Mouse (Mus musculus) intestine, embryonic 14.5 days (tissue): ENCODE results near the gene Sh3tc1. TPM values are rescaled to one million over a fixed set of nuclear protein-coding genes. Genes with fewer than 3 reads are reported as not detected.

ENCODE experiments used
- ATAC-seq: fragments of 200-750 bp; cut with Nextera tagmentation; replicated peaks from 2 replicates; pipeline ENCODE4 v1.8.0; 2017; ENCODE audit warnings: low read depth, moderate number of reproducible peaks, moderate TSS enrichment, moderate library complexity; ENCODE audit not compliant: low FRiP score, low TSS enrichment
- DNase-seq: peaks from one replicate; pipeline ENCODE4 v3.0.0-alpha.2; 2018; ENCODE audit warnings: low spot score
- H3K27ac ChIP-seq: fragments of 300-500 bp; sonication (generic); 2 replicates; pipeline ENCODE4 v1.5.1; 2014; ENCODE audit warnings: low read depth, mild to moderate bottlenecking, control low read depth
- H3K27me3 ChIP-seq: fragments of 300-500 bp; sonication (generic); replicated peaks from 2 replicates; pipeline ENCODE4 v1.6.1; 2014; ENCODE audit warnings: low read length, control low read depth; ENCODE audit not compliant: control insufficient read depth, insufficient read depth
- H3K36me3 ChIP-seq: fragments of 300-500 bp; sonication (generic); 2 replicates; pipeline ENCODE4 v1.6.1; 2014; ENCODE audit warnings: low read length, control low read depth; ENCODE audit not compliant: control insufficient read depth, insufficient read depth
- H3K4me1 ChIP-seq: fragments of 300-500 bp; sonication (generic); replicated peaks from 2 replicates; pipeline ENCODE4 v1.6.1; 2014; ENCODE audit warnings: low read length, control low read depth, mixed read lengths; ENCODE audit not compliant: control insufficient read depth, insufficient read depth
- H3K4me2 ChIP-seq: fragments of 300-500 bp; sonication (generic); 2 replicates; pipeline ENCODE4 v1.6.1; 2014; ENCODE audit warnings: low read length
- H3K4me3 ChIP-seq: fragments of 300-500 bp; sonication (generic); 2 replicates; pipeline ENCODE4 v1.5.1; 2014; ENCODE audit warnings: low read depth, low read length, control low read depth, mixed read lengths
- H3K9ac ChIP-seq: fragments of 300-500 bp; sonication (generic); 2 replicates; pipeline ENCODE4 v1.6.1; 2014; ENCODE audit warnings: mild to moderate bottlenecking, low read length
- H3K9me3 ChIP-seq: fragments of 300-500 bp; sonication (generic); 2 replicates; pipeline ENCODE4 v1.6.1; 2016; ENCODE audit warnings: low read length, control low read depth; ENCODE audit not compliant: control insufficient read depth
- WGBS: fragments of 180-500 bp; shearing (Covaris S2); extraction: QIAGEN DNeasy Blood & Tissue Kit; methylation state at CpG from one replicate; pipeline ENCODE4 v1.1.7; 2014; 5-methylcytosine and 5-hydroxymethylcytosine counted together
- polyA plus RNA-seq: library from polyadenylated mRNA; unstranded; fragments of >200 nt; fragmentation: Nextera tagmentation; extraction: Ambion mirVana; gene quantifications from 2 replicates; pipeline ENCODE4 v1.2.1, GENCODE M21; 2014

The Sh3tc1 gene
- polyA plus RNA-seq, 1 experiment from 2014 or later: 10.1 TPM

GRCm38 (mm10) chr5:35691246-35691645, 48.5 kb downstream of the Sh3tc1 start:
- H3K9ac ChIP-seq: no peak overlapping the region
- DNase-seq: peak; percentile 63
- no peaks in the 10 kb centered on the region for H3K36me3 ChIP-seq
- ATAC-seq: peak; percentile 28; the same call in 1 of the 2 replicates
- no peak overlapping the region for H3K4me3 ChIP-seq
- no peaks in the 10 kb centered on the region for H3K27me3 ChIP-seq
- WGBS: 26% methylated on average over 11 of the region's 11 CpGs
- no peaks in the 10 kb centered on the region for H3K9me3 ChIP-seq
- peaks cover 34% of the 10 kb centered on the region for H3K4me1 ChIP-seq
- H3K4me2 ChIP-seq: no peak overlapping the region
- peak overlapping the region; percentile 10; the same call in 1 of the 2 replicates for H3K27ac ChIP-seq

DNA sequence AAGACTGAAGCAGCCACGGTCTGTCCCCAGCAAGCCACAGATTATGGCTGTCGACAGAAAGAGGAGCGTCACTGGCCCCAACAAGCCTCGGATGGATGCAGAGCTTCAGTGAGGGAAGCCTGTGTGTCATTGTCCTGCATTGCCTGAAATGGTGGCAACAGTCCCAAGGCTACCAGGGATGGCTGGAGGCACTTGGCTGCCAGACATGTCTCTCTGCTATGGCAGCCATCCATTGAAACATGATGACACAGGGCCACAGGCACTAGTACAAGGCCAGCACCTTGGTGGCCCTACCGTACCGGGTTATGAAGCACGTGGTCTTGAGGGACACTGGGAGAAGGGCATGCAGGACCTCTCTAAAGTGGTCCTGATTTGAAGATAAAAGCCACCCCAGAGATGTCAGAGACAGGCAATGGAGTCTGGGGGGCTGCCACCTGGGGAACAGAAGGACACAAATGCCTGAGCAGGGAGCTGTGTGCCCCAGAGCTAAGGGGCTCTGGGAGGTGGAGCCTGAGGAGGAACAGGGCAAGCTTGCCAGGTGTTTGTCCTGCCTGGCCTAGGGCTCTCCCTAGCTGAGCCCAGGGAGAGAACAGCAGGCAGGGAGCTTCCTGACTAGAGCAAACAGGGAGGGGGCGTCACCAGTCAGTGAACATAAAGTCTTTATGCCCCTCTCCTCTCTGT, 49.2 kb downstream of the Sh3tc1 start:
- Histone ChIP-seq H3K9me3 (no peaks in the 10 kb centered on the region), H3K4me1 (peaks cover 34% of the 10 kb centered on the region), H3K4me2 (no peak overlapping the region), H3K36me3 (no peaks in the 10 kb centered on the region), H3K4me3 (no peak overlapping the region), H3K27me3 (no peaks in the 10 kb centered on the region), H3K9ac (no peak overlapping the region), H3K27ac (no peak overlapping the region)
- ATAC-seq (no peak), DNase-seq (no peak)
- 79% methylated on average over 8 of the region's 8 CpGs for WGBS

- no peak for ATAC-seq
Observed at GRCm38 (mm10) chr5:35689374-35689773, 50.4 kb downstream of the Sh3tc1 start.

GRCm38 (mm10) chr5:35688851-35689250, 50.9 kb downstream of the Sh3tc1 start:
- no peak overlapping the region for H3K4me3 ChIP-seq
- no peak overlapping the region for H3K4me2 ChIP-seq
- no peak overlapping the region for H3K9ac ChIP-seq
- H3K9me3 ChIP-seq: no peaks in the 10 kb centered on the region
- H3K27ac ChIP-seq: no peak overlapping the region
- no peaks in the 10 kb centered on the region for H3K36me3 ChIP-seq
- peaks cover 42% of the 10 kb centered on the region for H3K4me1 ChIP-seq
- no peak for ATAC-seq
- WGBS: 71% methylated on average over 2 of the region's 2 CpGs
- no peak for DNase-seq
- no peaks in the 10 kb centered on the region for H3K27me3 ChIP-seq

More at GRCm38 (mm10) chr5:35689374-35689773, 50.4 kb downstream of the Sh3tc1 start:
- H3K4me1 ChIP-seq: peaks cover 39% of the 10 kb centered on the region
- H3K4me2 ChIP-seq: no peak overlapping the region
- no peaks in the 10 kb centered on the region for H3K36me3 ChIP-seq
- H3K27me3 ChIP-seq: no peaks in the 10 kb centered on the region
- no peak overlapping the region for H3K27ac ChIP-seq
- no peak for DNase-seq
- no peak overlapping the region for H3K4me3 ChIP-seq
- no peak overlapping the region for H3K9ac ChIP-seq
- no peaks in the 10 kb centered on the region for H3K9me3 ChIP-seq

- Histone ChIP-seq H3K27ac (no peak overlapping the region), H3K9ac (no peak overlapping the region), H3K9me3 (no peaks in the 10 kb centered on the region), H3K27me3 (no peaks in the 10 kb centered on the region), H3K4me3 (no peak overlapping the region), H3K4me1 (peaks cover 39% of the 10 kb centered on the region), H3K36me3 (no peaks in the 10 kb centered on the region), H3K4me2 (no peak overlapping the region)
- no peak for DNase-seq
- no peak for ATAC-seq
- WGBS: 45% methylated on average over 5 of the region's 5 CpGs
Observed at GRCm38 (mm10) chr5:35687098-35687497, 52.7 kb downstream of the Sh3tc1 start.

DNA sequence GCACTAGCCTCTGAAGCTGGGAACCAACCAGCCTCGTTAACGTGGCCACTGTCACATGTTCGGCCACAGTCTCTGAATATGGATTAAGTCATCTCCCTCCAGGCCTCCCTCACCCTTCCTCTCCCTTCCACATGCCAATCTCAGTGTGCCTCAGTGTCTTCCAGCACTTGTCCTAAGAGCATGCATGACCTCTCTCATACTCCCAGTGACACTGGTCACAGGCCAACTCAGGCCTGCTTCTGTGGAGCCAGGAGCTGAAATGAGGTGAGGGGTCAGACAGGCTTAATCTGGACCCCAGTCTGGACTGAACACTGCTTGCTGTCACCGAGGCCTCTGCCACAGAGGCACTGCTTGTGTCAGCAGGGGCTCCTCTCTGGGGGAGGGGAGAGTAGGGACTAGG, 53.5 kb downstream of the Sh3tc1 start:
- WGBS: 82% methylated on average over 4 of the region's 4 CpGs
- DNase-seq: no peak
- Histone ChIP-seq H3K9me3 (no peaks in the 10 kb centered on the region), H3K36me3 (no peaks in the 10 kb centered on the region), H3K27ac (no peak overlapping the region), H3K4me1 (peaks cover 31% of the 10 kb centered on the region), H3K4me3 (no peak overlapping the region), H3K9ac (no peak overlapping the region), H3K4me2 (no peak overlapping the region), H3K27me3 (no peaks in the 10 kb centered on the region)
- no peak for ATAC-seq

DNA sequence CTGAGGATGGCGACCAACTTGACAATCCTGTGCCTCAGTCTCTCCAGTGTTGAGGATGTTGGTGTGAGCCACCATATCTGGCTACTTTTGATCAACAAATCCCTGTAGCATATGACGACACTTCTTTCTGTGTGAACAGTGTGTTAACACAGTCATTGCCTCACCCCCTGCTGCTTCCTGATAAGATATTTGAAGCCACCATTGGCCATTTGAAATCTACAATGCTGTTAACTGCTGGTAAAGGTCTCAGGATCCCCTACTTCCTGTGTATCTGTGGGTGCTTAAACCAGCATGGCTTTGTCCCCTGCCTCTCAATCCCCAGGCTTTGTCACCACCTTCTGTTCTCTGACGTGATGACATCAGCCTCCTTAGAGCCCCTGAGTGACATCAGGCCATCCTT, 54.7 kb downstream of the Sh3tc1 start:
- H3K4me3 ChIP-seq: no peak overlapping the region
- 54% methylated on average over 3 of the region's 3 CpGs for WGBS
- H3K9ac ChIP-seq: no peak overlapping the region
- no peaks in the 10 kb centered on the region for H3K9me3 ChIP-seq
- DNase-seq (no peak), ATAC-seq (no peak)
- no peak overlapping the region for H3K4me2 ChIP-seq
- H3K27me3 ChIP-seq: peaks cover 2% of the 10 kb centered on the region
- H3K36me3 ChIP-seq: no peaks in the 10 kb centered on the region
- peaks cover 22% of the 10 kb centered on the region for H3K4me1 ChIP-seq
- H3K27ac ChIP-seq: no peak overlapping the region

DNA sequence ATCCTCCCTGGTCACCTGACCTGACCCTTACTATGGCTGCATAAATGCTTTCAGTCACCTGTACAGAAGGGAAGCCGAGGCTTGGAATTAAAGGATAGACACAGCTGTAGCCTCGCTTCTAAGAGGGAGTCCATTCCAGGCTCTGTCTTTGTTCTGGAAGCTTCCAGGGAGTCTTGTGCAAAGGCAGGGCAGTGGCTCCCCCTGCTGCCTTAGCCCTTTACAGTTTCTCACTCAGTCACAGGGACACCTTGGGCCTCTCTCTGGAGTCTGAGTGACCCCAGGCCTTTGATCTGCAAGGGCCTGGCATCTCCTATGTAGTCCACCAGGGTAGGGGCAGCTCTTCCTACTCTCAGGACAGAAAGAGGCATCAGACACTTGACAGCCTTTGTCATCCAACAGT, 58.8 kb downstream of the Sh3tc1 start:
- no peak overlapping the region for H3K27ac ChIP-seq
- no peaks in the 10 kb centered on the region for H3K36me3 ChIP-seq
- no peak for DNase-seq
- H3K4me1 ChIP-seq: peaks cover 16% of the 10 kb centered on the region
- H3K9ac ChIP-seq: no peak overlapping the region
- no peak overlapping the region for H3K4me2 ChIP-seq
- H3K9me3 ChIP-seq: no peaks in the 10 kb centered on the region
- ATAC-seq: no peak
- 64% methylated on average over 2 of the region's 2 CpGs for WGBS
- no peak overlapping the region for H3K4me3 ChIP-seq
- peaks cover 30% of the 10 kb centered on the region for H3K27me3 ChIP-seq
